Mouse (Mus musculus) adrenal gland, adult 18-20 months (tissue): ENCODE data around the gene Kncn. TPM values are rescaled to one million over a fixed set of nuclear protein-coding genes. Genes with fewer than 3 reads are reported as not detected.

Experiments used
- DNase-seq, 2 experiments: peaks; one replicate each; pipeline ENCODE4 v3.0.0; 2021 to 2022; ENCODE audit warnings: low spot score in 2 of 2
- total RNA-seq, 2 experiments: library from RNA; stranded (reverse); gene quantifications; 1 replicate in 1 of 2; 2 replicates in 1 of 2; pipeline ENCODE4 v1.2.3; 2021

Kncn gene
- total RNA-seq, 2 experiments from 2014 or later, result not detected

DNA sequence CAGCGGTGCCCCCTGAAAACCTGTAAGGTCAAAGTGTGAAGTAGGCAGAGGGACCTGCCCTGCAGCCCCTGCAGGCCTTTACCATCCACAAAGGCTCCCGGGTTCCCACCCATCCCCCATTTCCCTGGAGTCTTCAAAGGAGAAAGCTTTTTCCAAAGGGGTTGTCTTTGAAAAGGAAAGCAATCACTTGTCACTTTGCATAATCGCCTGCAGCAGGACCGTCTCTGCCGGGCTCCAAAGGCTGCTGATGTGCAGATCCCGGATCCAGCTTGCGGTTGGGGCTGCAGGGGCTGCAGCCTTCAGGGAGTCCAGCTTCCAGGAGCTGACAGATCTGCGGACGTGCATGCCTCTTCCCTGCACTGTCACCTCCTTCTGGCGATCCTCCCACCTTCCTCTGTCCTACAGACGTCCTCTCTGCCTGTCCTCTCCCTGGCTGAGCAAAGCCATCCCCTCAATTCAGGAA is 6.0 kb upstream of the Kncn start:
- no peak for DNase-seq

GRCm38 (mm10) chr4:115878828-115879227 is 5.4 kb upstream of the Kncn start:
- no peak for DNase-seq

DNA sequence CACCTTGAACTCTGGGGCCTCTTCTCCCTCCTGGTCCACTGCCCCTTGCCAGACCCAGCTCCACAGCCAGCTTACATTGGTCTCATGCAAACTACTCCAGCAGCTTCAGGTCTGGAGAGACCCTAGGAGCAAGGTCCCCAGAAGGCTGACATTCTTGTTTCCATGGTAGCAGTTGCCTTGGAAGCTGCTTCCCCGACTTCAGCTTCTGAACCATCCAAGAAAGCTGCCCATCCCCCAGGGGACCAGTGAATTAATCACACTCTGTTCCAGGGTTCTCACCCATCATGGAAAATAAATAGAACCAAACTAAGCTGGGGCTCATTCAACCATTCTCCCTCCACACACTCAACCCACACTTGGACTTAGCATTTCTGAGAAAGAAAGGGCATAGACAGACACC is 3.0 kb upstream of the Kncn start:
- no peak for DNase-seq

GRCm38 (mm10) chr4:115882195-115882594 is 2.0 kb upstream of the Kncn start:
- DNase-seq, result no peak

DNA sequence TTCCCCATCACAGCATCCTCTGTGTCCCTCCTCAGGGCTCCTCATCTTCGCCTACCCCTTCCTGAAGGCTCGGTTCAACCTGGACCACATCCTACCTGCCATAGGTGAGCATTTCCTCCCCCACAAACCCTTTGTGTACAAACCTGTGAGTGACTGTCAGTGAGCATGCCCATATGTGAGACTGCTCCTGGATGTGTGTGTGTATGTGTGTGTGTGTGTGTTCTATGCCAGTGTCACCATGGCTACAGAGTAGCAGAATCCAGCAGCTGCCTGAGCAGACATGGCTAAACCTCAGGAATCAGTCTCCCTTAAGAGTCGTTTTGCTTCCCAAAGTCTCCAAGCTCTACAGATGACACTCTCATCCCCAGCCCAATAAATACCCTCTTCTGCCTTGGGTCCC is 1.6 kb downstream of the Kncn start:
- no peak for DNase-seq

- no peak for DNase-seq
Observed at GRCm38 (mm10) chr4:115886875-115887274, 2.7 kb downstream of the Kncn start.

GRCm38 (mm10) chr4:115890066-115890465 is 5.9 kb downstream of the Kncn start:
- DNase-seq, result no peak

GRCm38 (mm10) chr4:115890553-115890952 is 6.4 kb downstream of the Kncn start, which contains the start of gene 6430628N08Rik:
6430628N08Rik (plus strand) TSS chr4:115890665.
- DNase-seq, result no peak

DNA sequence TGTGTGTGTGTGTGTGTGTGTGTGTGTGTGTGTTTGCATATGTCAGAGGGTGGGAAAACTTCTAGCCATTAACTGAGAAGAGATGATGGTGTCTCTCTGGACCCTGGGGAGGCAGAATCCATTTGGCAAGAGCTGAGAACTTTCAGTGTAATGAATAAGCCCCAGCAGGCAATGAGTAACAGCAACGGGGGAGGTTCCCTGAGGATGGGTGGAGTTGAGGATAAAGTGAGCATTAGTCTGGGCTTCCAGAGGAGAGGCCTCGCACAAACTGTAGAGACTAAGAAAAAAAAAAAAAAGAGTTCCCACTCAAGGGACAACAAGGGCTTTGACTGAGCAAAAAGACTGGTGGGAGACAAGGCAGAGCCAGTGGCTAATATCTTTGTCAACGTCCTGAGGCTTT is 10.1 kb downstream of the Kncn start:
- no peak for DNase-seq

- no peak for DNase-seq
Observed at GRCm38 (mm10) chr4:115897901-115898631, 13.9 kb downstream of the Kncn start.

GRCm38 (mm10) chr4:115902816-115903215 is 18.6 kb downstream of the Kncn start:
- peak; percentile 71 to 81 for DNase-seq

DNA sequence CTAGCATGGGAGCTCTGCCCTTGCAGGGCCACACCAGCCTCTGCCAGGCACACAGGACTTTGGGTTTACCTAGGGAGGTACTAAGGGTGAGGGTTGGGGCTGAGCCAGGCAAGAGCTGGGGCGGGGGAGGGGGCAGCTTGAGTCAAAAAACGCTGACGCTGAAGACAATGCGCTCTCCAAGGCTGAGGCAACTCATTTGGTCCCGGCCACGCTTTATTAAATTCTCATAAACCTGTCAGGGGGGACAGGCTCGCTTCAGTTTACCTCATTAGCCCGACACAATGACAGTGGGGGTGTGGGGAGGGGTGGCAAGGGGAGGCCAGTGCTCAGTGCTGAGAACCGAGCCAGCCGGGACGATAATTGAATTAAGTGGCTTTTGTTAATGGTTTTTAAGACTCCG is 20.2 kb downstream of the Kncn start:
- no peak for DNase-seq

DNA sequence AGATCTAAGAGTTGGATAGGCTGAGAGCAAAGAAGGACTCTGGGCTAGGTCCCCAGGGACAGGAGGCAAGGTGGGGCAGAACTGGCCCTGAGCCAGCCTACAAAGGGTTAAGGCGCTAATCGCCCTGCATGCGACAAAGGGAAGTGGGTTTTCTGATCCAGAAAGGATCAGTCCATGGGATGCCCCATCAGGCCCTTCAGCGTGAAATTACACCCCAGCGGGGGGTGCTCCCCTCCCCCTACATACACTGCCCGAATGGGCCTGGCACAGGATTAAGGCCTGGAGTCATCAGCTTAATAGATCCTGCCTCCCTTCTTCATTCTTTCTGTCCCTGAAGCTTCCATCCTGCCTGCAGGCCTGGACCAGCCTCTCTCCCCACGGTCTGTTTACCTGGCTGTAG is 21.5 kb downstream of the Kncn start:
- DNase-seq, result no peak

- no peak for DNase-seq
Observed at GRCm38 (mm10) chr4:115906791-115907190, 22.6 kb downstream of the Kncn start.

DNA sequence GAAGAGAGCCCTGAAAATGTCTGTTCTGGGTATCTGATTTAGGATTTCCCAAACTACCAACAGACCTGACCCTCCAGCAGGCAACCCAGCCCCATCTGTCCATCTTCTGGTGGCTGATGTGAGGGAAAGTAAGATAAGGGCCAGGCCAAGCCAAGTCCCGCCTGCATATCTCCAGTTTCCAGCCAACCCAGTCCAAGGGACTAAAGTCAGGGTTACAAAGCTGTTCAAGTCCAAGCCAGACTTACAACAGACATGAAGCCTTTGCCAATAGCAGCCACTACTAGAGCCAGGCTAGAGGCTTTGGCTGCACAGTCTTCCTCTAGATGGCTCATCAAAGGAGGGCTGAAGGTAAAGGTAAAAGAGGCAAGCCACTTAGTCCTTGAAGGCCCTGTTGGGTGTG is 23.8 kb downstream of the Kncn start:
- DNase-seq, result no peak

DNA sequence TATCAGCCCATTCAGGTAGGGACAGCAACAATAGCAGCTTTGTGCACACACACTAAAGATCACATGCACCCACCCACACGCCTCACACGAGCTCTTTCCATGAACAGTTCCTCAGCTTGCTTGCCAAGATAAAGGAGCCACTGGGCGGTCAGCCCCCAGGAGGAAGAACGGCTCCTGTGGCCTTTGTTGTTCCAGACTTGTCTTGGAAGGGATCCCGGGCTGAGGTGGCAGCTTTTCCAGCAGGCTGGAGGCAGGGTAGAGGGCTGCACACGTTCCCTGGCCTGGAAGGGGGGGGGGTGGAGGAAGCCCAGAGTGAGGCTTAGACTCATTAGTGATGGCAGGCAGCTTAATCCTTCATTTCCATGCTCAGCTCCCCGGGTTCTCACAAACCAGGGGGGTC is 24.4 kb downstream of the Kncn start:
- no peak for DNase-seq

DNA sequence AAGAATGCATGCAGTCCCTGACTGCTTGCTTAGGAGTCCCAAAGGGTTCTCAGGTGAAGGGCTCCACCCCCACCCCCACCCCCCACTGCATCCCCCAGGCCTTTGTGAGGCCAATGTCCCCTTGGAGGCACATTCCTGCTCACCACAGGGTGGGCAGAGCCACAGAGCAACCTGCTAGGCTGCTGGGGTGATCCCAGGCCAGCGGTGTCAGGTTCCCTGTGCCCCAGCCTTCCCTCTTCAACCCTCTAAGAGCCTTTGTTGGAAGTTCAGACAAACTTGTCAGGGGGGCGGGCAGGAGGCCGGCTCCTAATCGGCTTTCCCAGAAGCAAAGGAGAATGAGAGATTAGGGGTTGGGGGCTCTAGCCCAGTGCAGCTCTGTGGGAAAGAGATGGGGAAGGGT is 27.4 kb downstream of the Kncn start:
- no peak for DNase-seq

DNA sequence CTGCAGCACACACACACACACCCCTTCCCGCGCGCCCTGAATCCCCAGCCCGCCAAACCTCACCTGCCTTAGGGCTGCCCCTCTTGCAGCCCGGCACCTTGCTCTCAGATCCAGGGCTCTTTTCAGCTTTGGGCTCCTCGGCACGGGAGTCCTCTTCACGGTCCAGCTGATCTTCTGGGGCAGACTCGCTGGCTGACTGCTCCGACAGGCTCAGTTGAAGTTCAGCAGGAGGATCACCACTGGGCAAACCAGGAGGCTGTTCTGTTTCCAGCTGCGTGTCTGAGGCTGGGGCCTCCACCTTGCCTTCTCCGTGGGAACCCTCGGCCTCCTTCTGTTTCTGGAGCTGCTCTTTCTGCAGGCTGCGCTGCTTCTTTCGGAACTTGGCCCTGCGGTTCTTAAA is 35.7 kb downstream of the Kncn start:
- no peak for DNase-seq

- no peak for DNase-seq
Observed at GRCm38 (mm10) chr4:115922688-115923087, 38.5 kb downstream of the Kncn start.

DNA sequence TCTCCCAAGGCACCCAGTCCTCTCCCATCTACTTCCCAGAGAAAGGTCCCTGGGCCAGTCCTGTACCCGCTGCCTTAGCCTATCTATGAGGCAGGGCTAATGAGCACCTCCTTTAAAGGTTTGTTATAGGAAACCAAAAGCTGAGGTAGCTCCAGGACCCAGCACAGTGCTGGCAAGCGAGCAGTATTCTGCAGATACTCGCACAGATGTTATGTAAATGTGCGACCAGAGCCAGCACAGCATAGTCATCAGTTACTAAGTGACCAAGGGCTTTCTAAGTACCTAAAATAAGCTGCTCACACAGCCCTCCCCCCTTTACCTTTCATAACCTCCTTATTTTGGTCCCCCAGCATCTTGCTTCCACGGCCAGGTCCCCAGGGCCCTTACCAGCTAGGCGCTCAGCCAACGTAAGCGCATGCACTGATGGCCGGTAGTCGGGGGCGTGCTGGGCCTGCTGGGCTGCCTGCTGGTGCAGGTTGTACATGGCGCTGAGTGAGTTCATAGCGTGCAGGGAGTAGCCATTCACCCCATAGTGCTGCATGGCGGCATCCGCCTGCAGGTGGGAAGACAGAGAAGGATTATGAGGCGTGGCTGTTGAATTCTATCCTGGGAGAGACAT is 39.2 kb downstream of the Kncn start:
- DNase-seq, result no peak

DNA sequence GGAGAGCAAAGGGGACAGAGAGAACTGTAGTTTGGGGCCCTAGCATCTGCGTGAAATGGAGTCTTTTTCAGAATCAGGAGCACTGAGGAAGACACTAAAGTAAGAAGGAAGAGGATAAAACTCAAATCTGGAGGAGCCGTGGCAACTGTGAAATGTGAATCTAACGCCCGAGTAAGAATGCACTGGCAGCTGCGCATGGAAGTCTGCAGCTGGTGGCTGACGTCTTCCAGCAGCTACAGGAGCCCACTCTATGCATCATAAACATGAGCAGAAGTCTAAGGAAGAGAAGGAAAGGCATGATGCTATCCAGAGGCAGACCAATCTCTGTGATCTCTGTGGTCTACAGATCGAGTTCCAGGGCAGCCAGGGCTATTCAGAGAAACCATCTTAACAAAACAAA is 43.4 kb downstream of the Kncn start:
- DNase-seq, result no peak

DNA sequence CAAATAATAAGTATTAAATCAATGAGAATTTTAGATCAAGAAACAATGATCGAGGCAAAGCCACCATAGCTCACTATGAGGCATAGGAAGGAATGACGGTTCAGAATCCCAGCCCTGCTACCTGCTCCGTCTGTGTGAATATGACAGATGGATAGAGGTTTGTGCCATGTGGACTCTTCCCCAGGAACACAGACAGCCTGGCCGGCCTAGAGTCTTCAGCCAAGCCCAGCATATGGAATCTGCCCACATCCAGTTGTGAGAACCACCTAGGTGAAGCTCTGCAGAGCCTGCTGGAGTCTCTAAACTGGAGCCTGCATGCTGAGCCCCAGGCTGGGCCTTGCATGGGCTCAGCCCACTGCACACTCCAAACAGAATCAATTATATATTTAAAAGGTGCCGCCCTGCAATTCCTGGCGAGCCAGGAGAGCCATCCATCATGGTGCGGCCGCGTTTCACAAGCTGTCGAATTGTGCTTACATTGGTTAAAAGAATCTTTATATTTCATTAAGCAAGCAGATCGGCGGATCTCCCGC is 47.4 kb downstream of the Kncn start:
- DNase-seq, result no peak
